Mouse (Mus musculus) stomach, postnatal 0 days (tissue): ENCODE data around the gene B3gat3.

ENCODE experiments used
- CTCF ChIP-seq: IDR thresholded peaks from 2 replicates; pipeline ENCODE4 v1.5.1; 2016; ENCODE audit warnings: antibody characterized with exemption, low read depth, mild to moderate bottlenecking, moderate library complexity
- EP300 ChIP-seq: optimal IDR thresholded peaks from 2 replicates; pipeline ENCODE3; 2016; ENCODE audit warnings: antibody characterized with exemption

DNA sequence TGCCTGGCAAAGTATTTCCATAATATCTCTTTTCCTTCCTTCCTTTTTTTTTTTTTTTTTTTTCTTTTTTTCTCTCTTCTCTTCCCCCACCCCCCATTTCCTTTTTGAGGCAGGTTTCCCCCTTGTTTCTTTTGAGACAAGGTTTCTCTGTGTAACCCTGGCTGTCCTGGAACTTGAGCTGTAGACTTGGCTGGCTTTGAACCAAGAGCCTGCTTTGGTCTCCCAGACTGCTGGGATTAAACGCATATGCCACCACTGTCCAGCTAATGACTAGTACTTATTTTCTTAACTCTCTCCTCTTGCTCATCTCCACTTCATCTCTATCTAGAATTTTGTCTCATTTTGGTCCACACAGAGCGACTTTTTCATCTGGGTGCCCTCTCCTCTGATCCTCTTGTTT, 22.9 kb downstream of the B3gat3 start:
- no peak for TF ChIP-seq CTCF
- no peak for TF ChIP-seq EP300
